Mouse (Mus musculus): ENCODE data around the gene Prokr2.

DNA sequence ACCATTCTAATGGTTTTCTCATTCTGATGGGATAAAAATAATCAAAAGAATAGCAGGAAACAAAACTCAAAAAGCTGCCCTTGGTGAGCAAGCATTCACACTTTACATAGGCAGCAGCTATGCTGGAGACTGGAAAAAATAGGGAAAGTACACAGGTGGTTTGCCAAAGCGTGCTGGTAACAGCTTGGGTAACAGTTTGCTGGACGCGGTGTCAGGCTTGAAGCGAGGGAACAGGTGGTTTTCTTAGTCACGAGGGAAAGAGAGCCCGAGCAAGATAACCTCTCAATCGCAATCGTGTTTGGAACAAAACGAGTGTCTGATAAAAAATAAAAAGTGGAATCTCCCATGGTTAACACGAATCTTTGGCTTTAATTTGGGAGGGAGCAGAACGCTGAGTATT is 41.4 kb downstream of the Prokr2 start:
- TF ChIP-seq POLR2A (IDR thresholded peaks at IDR 0.05; ENCODE audit: borderline replicate concordance, extremely low read depth, insufficient read depth, insufficient read length, poor library complexity, severe bottlenecking) (no peak), CTCF (IDR thresholded peaks at IDR 0.05; ENCODE audit: borderline replicate concordance, extremely low read depth, insufficient read depth, insufficient read length) (no peak)
